8 mouse cellular contexts compared by ENCODE assay signal in genomic region chr13:56806776-56807490, GRCm38 (mm10). TPM values are rescaled to one million over a fixed set of nuclear protein-coding genes. Genes with fewer than 3 reads are reported as not detected.
DNase-seq lines count a peak whose midpoint lies in the region; ATAC-seq and TF ChIP-seq lines count a peak whose summit lies in the region.

No protein-coding gene starts in this region.

- peak; percentile 98 for TF ChIP-seq CTCF in left cerebral cortex, adult 2 months (IDR thresholded peaks at IDR 0.05)

- H3K4me3 ChIP-seq in left cerebral cortex, adult 2 months, result peak overlapping the region; percentile 39

- H3K27ac ChIP-seq in left cerebral cortex, adult 2 months, result peak overlapping the region; percentile 61; the same call in 1 of the 2 replicates

- intact Hi-C loops in left cerebral cortex, adult 2 months (cut with DNase I), result loop anchor here (1.0 to 5.0 kb wide), 3 partner anchors 85 to 453 kb away; no protein-coding TSS in a partner anchor

- DNase-seq in ZHBTc4 (ENCODE audit: low read depth, low spot score), result peak; percentile 92
- peak; percentile 95 for DNase-seq in gastrocnemius, postnatal 10 days
- peak; percentile 46 for DNase-seq in hindlimb bud, embryonic 11.5 days (ENCODE audit: extremely low spot score, low read depth, low spot score)
- peak; percentile 89 to 93 for DNase-seq in left cerebral cortex, adult 2 months (ENCODE audit: extremely low spot score in 1 of 2, low spot score in 2 of 2)
- peak; percentile 84 for DNase-seq in right cerebral cortex, postnatal 25 days
- peak; percentile 68 to 78 for DNase-seq in urinary bladder, postnatal 36 days (ENCODE audit: low spot score in 2 of 2)

- ATAC-seq in common myeloid progenitor, adult 5-6 weeks (replicated peaks; ENCODE audit: low read depth, poor library complexity, severe bottlenecking), result peak; percentile 81
- ATAC-seq in megakaryocyte, adult 5-6 weeks (ENCODE audit: poor library complexity, severe bottlenecking), result peak; percentile 40; the same call in 1 of the 2 replicates

RNA-seq across cellular contexts. Expression of gene Gm45623, which starts 53.3 kb away (rescaled TPM):
- not detected in 2 replicates for total RNA-seq in common myeloid progenitor, adult 5-6 weeks (2017)
- not detected for total RNA-seq in gastrocnemius, postnatal 10 days (2021)
- total RNA-seq in left cerebral cortex, adult 2 months (2021), result 1 to 10 TPM; 8.1 to 10.0 TPM
- total RNA-seq in megakaryocyte, adult 5-6 weeks (2015), result not detected in 2 replicates
- not detected in 2 replicates for total RNA-seq in megakaryocyte, adult 5-6 weeks (2017)

Comparison
In these comparisons a context has a peak if more than half of its experiments do, and no peak if none do; other contexts are left out.
1. Peak in every context shown above with its lines: DNase-seq, ATAC-seq, H3K4me3 ChIP-seq and H3K27ac ChIP-seq.